26 mouse cellular contexts compared by ENCODE assay signal in genomic region chr4:45640713-45641112, GRCm38 (mm10).
DNase-seq lines count a peak whose midpoint lies in the region; ATAC-seq and TF ChIP-seq lines count a peak whose summit lies in the region.
"Had no signal": no experiment of that assay in that cellular context is flagged by ENCODE, and none has a peak within 500 bp of the region (broad histone marks: within the 10 kb centered on the region; RNA-seq: fewer than 3 reads in every experiment).

No protein-coding gene starts in this region.

- ATAC-seq in hindbrain, embryonic 16.5 days, result no peak
- no peak for ATAC-seq in hindbrain, embryonic 12.5 days (ENCODE audit: low FRiP score)
- no peak for ATAC-seq in midbrain, postnatal 0 days (ENCODE audit: low FRiP score)
- ATAC-seq in intestine, embryonic 15.5 days, result peak; percentile 78
- no peak for ATAC-seq in neural tube, embryonic 14.5 days (ENCODE audit: low read depth)
- ATAC-seq: forebrain, embryonic 16.5 days; inflammation-experienced regulatory T-cells, adult 6 months had no signal

- no peak overlapping the region for H3K4me2 ChIP-seq in hindbrain, embryonic 16.5 days (ENCODE audit: low read length)
- no peak overlapping the region for H3K4me2 ChIP-seq in hindbrain, embryonic 12.5 days (replicated peaks)
- no peak overlapping the region for H3K4me2 ChIP-seq in midbrain, postnatal 0 days (ENCODE audit: low read depth, low read length, poor library complexity, severe bottlenecking)
- no peak overlapping the region for H3K4me2 ChIP-seq in intestine, embryonic 15.5 days (replicated peaks)
- H3K4me2 ChIP-seq in neural tube, embryonic 14.5 days (ENCODE audit: low read depth, low read length), result no peak overlapping the region
- H3K4me2 ChIP-seq: heart, embryonic 13.5 days; liver, embryonic 13.5 days had no signal

- no peak overlapping the region for H3K9ac ChIP-seq in hindbrain, embryonic 16.5 days (ENCODE audit: low read depth, low read length)
- H3K9ac ChIP-seq in hindbrain, embryonic 12.5 days, result no peak overlapping the region
- H3K9ac ChIP-seq in midbrain, postnatal 0 days (replicated peaks; ENCODE audit: low read length, poor library complexity, severe bottlenecking), result no peak overlapping the region
- no peak overlapping the region for H3K9ac ChIP-seq in intestine, embryonic 15.5 days
- no peak overlapping the region for H3K9ac ChIP-seq in neural tube, embryonic 14.5 days (replicated peaks; ENCODE audit: low read depth, low read length)
- H3K9ac ChIP-seq: heart, embryonic 13.5 days; liver, embryonic 13.5 days had no signal

- DNase-seq in midbrain, postnatal 0 days (ENCODE audit: low spot score), result no peak
- no peak for DNase-seq in midbrain, embryonic 10.5 days (ENCODE audit: low spot score)
- DNase-seq in adrenal gland, adult 2 months, result no peak
- no peak for DNase-seq in heart, adult 8-10 months (ENCODE audit: low spot score)
- DNase-seq: adrenal gland, postnatal 14 days; cerebellum, adult 8-10 months; cerebellum, postnatal 36 days; gastrocnemius, postnatal 14 days; heart, adult 18-20 months; layer of hippocampus, postnatal 36 days; liver, embryonic 13.5 days; lung, adult 2 months; lung, postnatal 14 days; midbrain, embryonic 14.5 days; retina, postnatal 1 day; right cerebral cortex, postnatal 25 days; spleen, adult 18-20 months; thymus, postnatal 14 days had no signal

- TF ChIP-seq CTCF in midbrain, postnatal 0 days (IDR thresholded peaks at IDR 0.05), result no peak

- H3K27me3 ChIP-seq in hindbrain, embryonic 16.5 days (replicated peaks; ENCODE audit: control insufficient read depth, insufficient read depth, low read length), result no peaks in the 10 kb centered on the region
- H3K27me3 ChIP-seq in hindbrain, embryonic 12.5 days, result no peaks in the 10 kb centered on the region
- H3K27me3 ChIP-seq in midbrain, postnatal 0 days (ENCODE audit: insufficient read depth, low read length), result no peaks in the 10 kb centered on the region
- H3K27me3 ChIP-seq in midbrain, embryonic 10.5 days (ENCODE audit: low read depth, poor library complexity, severe bottlenecking), result peaks cover 5% of the 10 kb centered on the region; the same call in 1 of the 2 replicates
- no peaks in the 10 kb centered on the region for H3K27me3 ChIP-seq in intestine, embryonic 15.5 days (replicated peaks)
- H3K27me3 ChIP-seq in neural tube, embryonic 14.5 days (ENCODE audit: control insufficient read depth, insufficient read depth, low read length), result no peaks in the 10 kb centered on the region
- H3K27me3 ChIP-seq: heart, embryonic 13.5 days; liver, embryonic 13.5 days had no signal

- H3K36me3 ChIP-seq in hindbrain, embryonic 16.5 days (ENCODE audit: control insufficient read depth, insufficient read depth, low read length), result no peaks in the 10 kb centered on the region
- H3K36me3 ChIP-seq in hindbrain, embryonic 12.5 days, result no peaks in the 10 kb centered on the region
- H3K36me3 ChIP-seq in midbrain, postnatal 0 days (ENCODE audit: insufficient read depth, low read length), result no peaks in the 10 kb centered on the region
- no peaks in the 10 kb centered on the region for H3K36me3 ChIP-seq in midbrain, embryonic 10.5 days
- H3K36me3 ChIP-seq in intestine, embryonic 15.5 days, result no peaks in the 10 kb centered on the region
- H3K36me3 ChIP-seq in neural tube, embryonic 14.5 days (ENCODE audit: control insufficient read depth, insufficient read depth, low read length), result no peaks in the 10 kb centered on the region
- H3K36me3 ChIP-seq: forebrain, embryonic 10.5 days; heart, embryonic 13.5 days; liver, embryonic 13.5 days had no signal

- no peak overlapping the region for H3K4me3 ChIP-seq in hindbrain, embryonic 16.5 days (ENCODE audit: low read length)
- no peak overlapping the region for H3K4me3 ChIP-seq in hindbrain, embryonic 12.5 days
- H3K4me3 ChIP-seq in midbrain, postnatal 0 days (ENCODE audit: low read depth, low read length), result no peak overlapping the region
- no peak overlapping the region for H3K4me3 ChIP-seq in midbrain, embryonic 10.5 days
- H3K4me3 ChIP-seq in intestine, embryonic 15.5 days (replicated peaks), result no peak overlapping the region
- no peak overlapping the region for H3K4me3 ChIP-seq in neural tube, embryonic 14.5 days (ENCODE audit: low read depth, low read length)
- H3K4me3 ChIP-seq: forebrain, embryonic 10.5 days; heart, embryonic 13.5 days; liver, embryonic 13.5 days had no signal

- no peaks in the 10 kb centered on the region for H3K9me3 ChIP-seq in hindbrain, embryonic 16.5 days (ENCODE audit: control insufficient read depth, low read length)
- H3K9me3 ChIP-seq in hindbrain, embryonic 12.5 days (replicated peaks), result 0 out of 2 replicates have a peak, but pooled peaks cover 7% of the 10 kb centered on the region
- H3K9me3 ChIP-seq in midbrain, postnatal 0 days (ENCODE audit: low read length), result no peaks in the 10 kb centered on the region
- H3K9me3 ChIP-seq in midbrain, embryonic 10.5 days (replicated peaks), result peaks cover 9% of the 10 kb centered on the region
- H3K9me3 ChIP-seq in intestine, embryonic 15.5 days, result no peaks in the 10 kb centered on the region
- H3K9me3 ChIP-seq in neural tube, embryonic 14.5 days (ENCODE audit: control insufficient read depth, low read length), result no peaks in the 10 kb centered on the region; the same call in 1 of the 2 replicates
- H3K9me3 ChIP-seq: liver, embryonic 13.5 days had no signal

- H3K27ac ChIP-seq in hindbrain, embryonic 16.5 days (ENCODE audit: low read depth, low read length), result peak overlapping the region; percentile 6; the same call in 1 of the 2 replicates
- H3K27ac ChIP-seq in hindbrain, embryonic 12.5 days, result no peak overlapping the region
- peak overlapping the region; percentile 83; the same call in 1 of the 2 replicates for H3K27ac ChIP-seq in midbrain, postnatal 0 days (ENCODE audit: low read depth, low read length)
- no peak overlapping the region for H3K27ac ChIP-seq in midbrain, embryonic 10.5 days (replicated peaks)
- no peak overlapping the region for H3K27ac ChIP-seq in intestine, embryonic 15.5 days
- peak overlapping the region; percentile 55; the same call in 1 of the 2 replicates for H3K27ac ChIP-seq in neural tube, embryonic 14.5 days (ENCODE audit: low read depth, low read length)
- H3K27ac ChIP-seq: forebrain, embryonic 10.5 days; heart, embryonic 13.5 days; liver, embryonic 13.5 days had no signal

- WGBS in hindbrain, embryonic 16.5 days, result 79% methylated on average over 11 of the region's 11 CpGs
- 81% methylated on average over 11 of the region's 11 CpGs for WGBS in hindbrain, embryonic 12.5 days
- 79% methylated on average over 11 of the region's 11 CpGs for WGBS in midbrain, postnatal 0 days
- 89% methylated on average over 11 of the region's 11 CpGs for WGBS in midbrain, embryonic 10.5 days
- 31% methylated on average over 11 of the region's 11 CpGs for WGBS in intestine, embryonic 15.5 days
- WGBS in neural tube, embryonic 14.5 days, result 34% methylated on average over 11 of the region's 11 CpGs

- peaks cover 16% of the 10 kb centered on the region for H3K4me1 ChIP-seq in hindbrain, embryonic 16.5 days (ENCODE audit: control insufficient read depth, insufficient read depth, low read depth, low read length)
- peaks cover 11% of the 10 kb centered on the region; the same call in 1 of the 2 replicates for H3K4me1 ChIP-seq in hindbrain, embryonic 12.5 days
- H3K4me1 ChIP-seq in midbrain, postnatal 0 days (ENCODE audit: insufficient read depth, low read length), result peaks cover 19% of the 10 kb centered on the region; the same call in 1 of the 2 replicates
- peaks cover 38% of the 10 kb centered on the region for H3K4me1 ChIP-seq in midbrain, embryonic 10.5 days
- H3K4me1 ChIP-seq in intestine, embryonic 15.5 days (replicated peaks), result no peaks in the 10 kb centered on the region
- no peaks in the 10 kb centered on the region; the same call in 1 of the 2 replicates for H3K4me1 ChIP-seq in neural tube, embryonic 14.5 days (ENCODE audit: control insufficient read depth, insufficient read depth, low read length)
- H3K4me1 ChIP-seq: heart, embryonic 13.5 days; liver, embryonic 13.5 days had no signal

Comparison
In these comparisons a context has a peak if more than half of its experiments do, and no peak if none do; other contexts are left out.
1. H3K27ac ChIP-seq: peak in hindbrain, embryonic 16.5 days (single experiment), midbrain, postnatal 0 days (single experiment) and neural tube, embryonic 14.5 days (single experiment); none in hindbrain, embryonic 12.5 days (single experiment), midbrain, embryonic 10.5 days (single experiment) and intestine, embryonic 15.5 days (single experiment).